13 mouse cellular contexts compared by ENCODE assay signal in genomic region chr3:27606626-27607025, GRCm38 (mm10).
A peak's percentile ranks its signal among the peaks of the same experiment; 100 is the strongest.
DNase-seq lines count a peak whose midpoint lies in the region; ATAC-seq and TF ChIP-seq lines count a peak whose summit lies in the region.
"Had no signal": no experiment of that assay in that cellular context is flagged by ENCODE, and none has a peak within 500 bp of the region (broad histone marks: within the 10 kb centered on the region; RNA-seq: fewer than 3 reads in every experiment).

No protein-coding gene starts in this region.

- no peaks in the 10 kb centered on the region for H3K9me3 ChIP-seq in heart, embryonic 10.5 days
- no peaks in the 10 kb centered on the region for H3K9me3 ChIP-seq in kidney, embryonic 16.5 days (ENCODE audit: low read length)
- H3K9me3 ChIP-seq in embryonic facial prominence, embryonic 12.5 days, result no peaks in the 10 kb centered on the region
- no peaks in the 10 kb centered on the region for H3K9me3 ChIP-seq in limb, embryonic 13.5 days
- H3K9me3 ChIP-seq: megakaryocyte, embryonic 14.5 days had no signal

- H3K27me3 ChIP-seq in heart, embryonic 10.5 days (ENCODE audit: insufficient read depth, poor library complexity, severe bottlenecking), result no peaks in the 10 kb centered on the region
- no peaks in the 10 kb centered on the region for H3K27me3 ChIP-seq in heart, adult 2 months (ENCODE audit: control insufficient read depth, insufficient read depth, low read length)
- H3K27me3 ChIP-seq in kidney, embryonic 16.5 days (ENCODE audit: insufficient read depth, low read length), result no peaks in the 10 kb centered on the region
- no peaks in the 10 kb centered on the region for H3K27me3 ChIP-seq in embryonic facial prominence, embryonic 12.5 days
- H3K27me3 ChIP-seq in limb, embryonic 13.5 days, result no peaks in the 10 kb centered on the region

- H3K4me3 ChIP-seq in heart, embryonic 10.5 days, result no peak overlapping the region
- H3K4me3 ChIP-seq in heart, adult 2 months, result no peak overlapping the region
- H3K4me3 ChIP-seq in kidney, embryonic 16.5 days (ENCODE audit: low read length), result no peak overlapping the region
- H3K4me3 ChIP-seq in embryonic facial prominence, embryonic 12.5 days, result no peak overlapping the region
- no peak overlapping the region for H3K4me3 ChIP-seq in limb, embryonic 13.5 days
- H3K4me3 ChIP-seq: megakaryocyte, embryonic 14.5 days had no signal

- peaks cover 38% of the 10 kb centered on the region for H3K4me1 ChIP-seq in heart, embryonic 10.5 days
- H3K4me1 ChIP-seq in heart, adult 2 months (ENCODE audit: control insufficient read depth, insufficient read depth, low read length), result peaks cover 20% of the 10 kb centered on the region
- H3K4me1 ChIP-seq in kidney, embryonic 16.5 days (ENCODE audit: insufficient read depth, low read length), result peaks cover 40% of the 10 kb centered on the region
- H3K4me1 ChIP-seq in embryonic facial prominence, embryonic 12.5 days, result peaks cover 47% of the 10 kb centered on the region
- H3K4me1 ChIP-seq in limb, embryonic 13.5 days, result peaks cover 64% of the 10 kb centered on the region
- H3K4me1 ChIP-seq: megakaryocyte, embryonic 14.5 days had no signal

- 74% methylated on average over 6 of the region's 6 CpGs for WGBS in heart, embryonic 10.5 days
- whole genome bisulfite sequencing in heart, adult 2 months, result 83% methylated on average over 6 of the region's 6 CpGs
- WGBS in kidney, embryonic 16.5 days, result 56% methylated on average over 6 of the region's 6 CpGs
- WGBS in embryonic facial prominence, embryonic 12.5 days, result 68% methylated on average over 6 of the region's 6 CpGs
- WGBS in limb, embryonic 13.5 days, result 71% methylated on average over 6 of the region's 6 CpGs

- H3K4me2 ChIP-seq in kidney, embryonic 16.5 days (replicated peaks; ENCODE audit: low read depth, low read length), result no peak overlapping the region
- H3K4me2 ChIP-seq in embryonic facial prominence, embryonic 12.5 days (replicated peaks), result no peak overlapping the region
- peak overlapping the region; percentile 35; the same call in 1 of the 2 replicates for H3K4me2 ChIP-seq in limb, embryonic 13.5 days (replicated peaks)

- no peak for TF ChIP-seq POLR2A in heart, adult 2 months (IDR thresholded peaks at IDR 0.05; ENCODE audit: insufficient read depth, low read depth, low read length)

- no peak for DNase-seq in heart, embryonic 10.5 days (ENCODE audit: low spot score)
- no peak for DNase-seq in heart, adult 2 months
- no peak for DNase-seq in kidney, adult 18-20 months
- DNase-seq in left cerebral cortex, adult 8-10 months (ENCODE audit: low spot score in 2 of 2), result no peak
- DNase-seq in layer of hippocampus, postnatal 14 days (ENCODE audit: low spot score in 2 of 2), result no peak
- DNase-seq: cerebellum, adult 8-10 months; right cerebral cortex, postnatal 25 days had no signal

- H3K9ac ChIP-seq in heart, adult 2 months (ENCODE audit: low read depth, low read length), result no peak overlapping the region
- no peak overlapping the region for H3K9ac ChIP-seq in kidney, embryonic 16.5 days (replicated peaks; ENCODE audit: low read length)
- no peak overlapping the region for H3K9ac ChIP-seq in embryonic facial prominence, embryonic 12.5 days
- peak overlapping the region; percentile 57; the same call in 1 of the 2 replicates for H3K9ac ChIP-seq in limb, embryonic 13.5 days

- no peaks in the 10 kb centered on the region for H3K36me3 ChIP-seq in heart, embryonic 10.5 days
- H3K36me3 ChIP-seq in heart, adult 2 months (ENCODE audit: control insufficient read depth, insufficient read depth, low read length), result peaks cover 5% of the 10 kb centered on the region
- no peaks in the 10 kb centered on the region for H3K36me3 ChIP-seq in kidney, embryonic 16.5 days (ENCODE audit: insufficient read depth, low read length)
- no peaks in the 10 kb centered on the region for H3K36me3 ChIP-seq in embryonic facial prominence, embryonic 12.5 days
- H3K36me3 ChIP-seq in limb, embryonic 13.5 days, result no peaks in the 10 kb centered on the region

- H3K27ac ChIP-seq in heart, embryonic 10.5 days, result peak overlapping the region; percentile 84
- H3K27ac ChIP-seq in heart, adult 2 months, result no peak overlapping the region
- H3K27ac ChIP-seq in kidney, embryonic 16.5 days (ENCODE audit: low read length), result peak overlapping the region; percentile 43
- peak overlapping the region; percentile 71 for H3K27ac ChIP-seq in embryonic facial prominence, embryonic 12.5 days
- H3K27ac ChIP-seq in limb, embryonic 13.5 days, result peak overlapping the region; percentile 96

- H3K79me2 ChIP-seq in heart, adult 2 months (replicated peaks; ENCODE audit: control insufficient read depth, insufficient read depth, low read length), result 0 out of 2 replicates have a peak, but pooled peaks cover 1% of the 10 kb centered on the region

- TF ChIP-seq EP300 in heart, adult 2 months (IDR thresholded peaks at IDR 0.05; ENCODE audit: insufficient read depth, low read depth, low read length), result no peak

- intact Hi-C loops in heart, adult 2 months (cut with DNase I), result no loop called here

- ATAC-seq in kidney, embryonic 16.5 days (ENCODE audit: low FRiP score, low TSS enrichment), result no peak
- ATAC-seq in embryonic facial prominence, embryonic 12.5 days (ENCODE audit: insufficient number of reproducible peaks, insufficient read depth, low FRiP score, low TSS enrichment), result no peak
- no peak for ATAC-seq in limb, embryonic 13.5 days (ENCODE audit: low FRiP score, low read depth)
- ATAC-seq: activated CD4-positive, CD25-positive, alpha-beta regulatory T cell, adult 4 months; inflammation-experienced regulatory T-cells, adult 6 months had no signal

- TF ChIP-seq CTCF in heart, adult 2 months (IDR thresholded peaks at IDR 0.05), result no peak
